Mouse (Mus musculus) right cerebral cortex, postnatal 25 days (tissue): ENCODE measurements around the gene Zfp874b.
A peak's percentile ranks its signal among the peaks of the same experiment; 100 is the strongest.
"Not testable (repeated sequence)": the region's sequence is repeated elsewhere in the genome, so short reads cannot be mapped to it uniquely, and the experiment has no call there.

Experiments used
- DNase-seq: peaks from one replicate; pipeline ENCODE4 v3.0.0; 2022

Gene Zfp874b

DNA sequence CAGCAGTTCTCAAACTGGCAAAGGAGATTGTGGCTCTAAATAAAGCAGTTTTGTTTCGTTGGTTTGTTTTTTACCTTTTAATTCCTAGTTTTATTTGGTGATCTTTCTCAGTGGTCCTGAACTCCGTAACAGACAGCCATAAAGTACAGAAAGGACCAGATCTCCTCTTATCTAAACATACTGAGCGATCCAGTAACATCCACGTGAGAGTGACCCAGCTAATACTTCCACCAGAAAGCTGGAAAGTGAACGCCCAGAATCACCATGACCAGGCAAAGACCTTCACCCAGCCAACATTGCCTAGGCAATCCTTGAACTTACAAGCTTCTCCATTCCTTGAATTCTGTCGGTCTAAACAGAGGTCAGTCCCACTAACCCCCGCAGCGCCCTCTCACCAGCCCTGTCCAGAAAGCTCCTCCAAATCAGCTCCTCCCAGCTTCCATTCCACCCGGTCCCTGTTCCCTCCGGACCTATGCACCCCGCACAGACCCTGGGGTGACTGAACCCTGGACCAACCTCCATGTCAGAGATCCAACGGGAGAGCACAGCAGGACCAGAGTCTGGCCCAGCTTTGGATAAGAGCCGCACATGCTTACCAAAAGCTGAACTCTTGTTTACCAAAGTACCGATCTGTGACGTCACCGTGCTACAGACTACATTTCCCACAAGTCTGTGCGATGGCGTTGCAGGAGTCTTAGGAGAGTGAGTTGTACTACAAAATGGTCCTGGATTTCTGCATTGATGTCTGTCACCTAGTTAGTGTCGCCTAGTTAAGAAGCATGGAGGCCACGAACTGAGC lies at the start of gene Zfp874b:
TSS of gene Zfp874b (minus strand) at position 634 of the 799 bp plus-strand sequence.
- peak; percentile 86 for DNase-seq

DNA sequence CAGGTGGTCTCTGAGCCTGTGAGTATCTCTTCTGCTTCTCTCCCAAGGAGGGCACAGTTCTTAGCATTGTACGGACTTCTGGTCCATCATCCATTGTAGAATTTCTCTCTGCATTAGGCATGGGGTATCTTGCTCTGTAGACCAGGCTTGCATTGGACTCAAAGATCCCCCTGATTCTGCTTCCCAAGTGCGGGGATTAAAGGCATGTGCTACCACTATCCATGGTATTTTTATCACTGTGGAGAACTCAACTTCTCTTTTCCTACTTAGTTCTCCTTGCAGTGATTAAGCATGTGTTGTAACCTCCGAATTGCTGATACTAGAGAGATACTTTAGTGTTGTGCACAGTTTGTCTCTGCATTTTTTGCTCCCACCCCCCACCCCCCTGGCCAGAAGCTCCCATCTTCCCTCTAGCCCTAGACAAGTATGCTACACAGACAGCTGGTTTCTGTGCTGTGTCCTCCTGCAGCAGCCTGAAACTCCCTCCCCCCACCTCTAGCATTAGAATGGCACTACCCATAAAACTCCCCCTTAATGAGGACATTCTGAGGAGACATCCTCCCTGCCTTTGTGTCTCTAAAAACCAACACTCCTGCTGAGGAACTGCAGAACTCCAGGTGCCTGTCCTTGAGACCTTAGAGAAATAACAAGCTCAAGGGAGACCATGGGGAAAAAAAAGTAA lies 43.1 kb upstream of the Zfp874b start:
- DNase-seq = no peak

DNA sequence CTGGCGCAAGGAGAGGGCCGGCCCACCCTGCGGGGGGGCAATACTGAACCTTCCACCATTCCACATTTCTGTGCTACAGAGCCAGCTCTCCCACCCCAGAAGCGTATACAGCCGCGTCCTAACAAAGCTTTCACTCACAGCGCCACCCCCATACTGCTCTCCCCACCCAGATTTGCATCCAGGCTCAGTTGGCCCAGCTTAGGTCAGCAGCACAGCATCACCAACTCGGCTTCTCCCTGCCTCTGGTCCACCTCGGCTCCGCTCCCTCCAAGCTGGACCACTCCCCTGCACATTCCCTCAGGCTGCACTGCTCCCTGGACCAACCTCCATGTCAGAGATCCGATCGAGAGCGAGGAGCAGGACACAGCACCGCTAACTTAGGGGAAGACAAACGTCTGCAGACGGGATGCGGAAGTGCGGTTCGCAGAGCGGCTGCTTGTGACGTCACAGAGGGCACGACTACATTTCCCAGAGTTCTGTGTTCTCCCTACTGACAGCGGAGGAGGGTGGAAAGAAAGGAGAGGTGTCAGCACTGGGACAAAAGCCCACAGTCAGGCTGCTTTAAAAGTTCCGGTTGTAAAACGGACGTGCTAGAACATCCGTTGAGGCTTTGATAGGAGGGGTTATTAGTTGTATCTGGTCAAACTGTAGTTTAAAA lies 41.8 kb upstream of the Zfp874b start, which contains the start of the genes Gm26965 and Zfp87:
TSS of gene Gm26965 (minus strand) at position 399 of the 658 bp plus-strand sequence.
TSS of gene Zfp87 (minus strand) at position 425 of the 658 bp plus-strand sequence.
- DNase-seq = peak; percentile 92

DNA sequence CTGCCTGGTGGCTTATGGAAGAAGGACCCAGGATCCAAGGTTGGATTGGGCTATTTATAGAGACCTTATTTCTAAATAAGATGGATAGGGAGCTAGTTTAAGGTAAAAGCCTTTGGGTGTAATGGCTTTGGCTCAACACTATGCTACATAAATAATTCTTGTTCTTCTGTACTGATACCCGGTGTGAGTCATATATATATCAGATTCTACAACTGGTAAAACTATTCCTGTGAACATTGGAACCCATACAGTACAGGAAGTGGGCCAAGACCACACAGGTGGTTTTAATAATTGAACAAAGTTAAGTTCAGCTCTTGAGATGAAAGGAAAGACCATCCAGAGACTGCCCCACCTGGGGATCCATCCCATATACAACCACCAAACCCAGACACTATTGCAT lies 16.9 kb upstream of the Zfp874b start:
- no peak for DNase-seq

DNA sequence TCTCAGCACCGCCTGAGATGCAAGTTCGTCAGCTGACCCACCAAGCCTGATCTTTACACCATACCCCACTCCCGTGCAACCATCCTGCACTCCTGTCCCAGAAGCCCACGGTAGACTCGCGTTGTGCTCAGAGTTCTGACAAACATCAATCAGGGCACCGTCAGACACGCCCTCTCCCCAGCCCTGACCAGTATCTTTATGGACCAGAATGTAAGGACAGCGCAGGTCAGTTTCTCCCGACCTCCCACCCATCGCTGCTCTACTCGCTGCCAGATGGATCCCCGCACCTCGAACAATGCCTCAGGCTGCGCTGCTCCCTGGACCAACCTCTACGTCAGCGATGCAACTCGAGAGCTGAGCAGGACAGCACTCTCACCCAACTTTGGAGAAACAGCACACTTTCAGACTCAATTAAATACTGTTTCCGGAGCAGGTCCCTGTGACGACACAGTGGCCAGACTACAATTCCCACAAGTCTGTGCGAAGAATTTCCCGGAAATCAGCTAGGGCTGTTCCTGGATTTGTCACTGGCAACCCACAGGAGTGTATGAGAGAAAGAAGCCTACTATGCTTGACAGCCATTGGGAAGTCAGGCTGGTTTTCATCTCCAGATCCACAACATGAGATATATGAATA lies 16.1 kb upstream of the Zfp874b start, which contains the start of gene Zfp58:
TSS of gene Zfp58 (minus strand) at position 472 of the 636 bp plus-strand sequence.
- peak; percentile 83 for DNase-seq

DNA sequence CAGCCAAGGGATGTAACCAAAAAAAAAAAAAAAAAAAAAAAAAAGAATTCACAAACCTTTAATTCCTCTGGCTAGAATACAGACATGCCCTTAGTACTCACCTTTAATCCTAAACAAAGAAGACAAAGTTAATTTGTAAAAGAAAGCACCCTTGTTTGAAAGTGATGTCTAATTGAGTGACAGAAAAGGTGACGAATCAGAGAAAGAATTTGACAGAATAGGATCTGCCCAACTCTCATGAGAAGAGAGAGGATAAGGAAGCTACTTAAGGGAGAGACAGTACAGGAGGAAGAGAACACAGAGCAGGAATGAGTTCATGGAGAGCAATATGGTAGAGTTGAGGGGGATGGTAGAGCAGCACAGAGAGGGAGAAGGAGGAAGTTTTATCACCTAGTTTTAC lies 11.6 kb upstream of the Zfp874b start:
- DNase-seq = no peak

DNA sequence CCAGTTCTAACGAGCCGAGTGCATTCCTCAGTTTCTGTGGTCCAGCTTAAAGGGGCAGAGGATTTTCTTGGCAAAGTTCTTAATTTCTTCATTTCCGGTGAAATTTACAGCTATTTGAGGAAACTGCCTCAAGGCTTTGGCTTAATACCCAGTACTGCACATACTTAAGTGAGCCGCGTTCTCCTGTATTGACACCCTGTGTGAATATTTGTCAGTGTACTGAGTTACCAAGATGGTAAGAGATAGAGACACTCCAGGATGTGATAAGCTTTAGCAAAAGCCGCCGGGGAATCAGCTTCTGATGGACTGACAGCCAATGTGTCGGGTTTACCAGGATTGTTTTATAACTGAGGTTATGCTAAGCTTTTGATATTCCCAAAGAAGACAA lies 360 bp upstream of the Zfp874b start:
- DNase-seq = no peak

DNA sequence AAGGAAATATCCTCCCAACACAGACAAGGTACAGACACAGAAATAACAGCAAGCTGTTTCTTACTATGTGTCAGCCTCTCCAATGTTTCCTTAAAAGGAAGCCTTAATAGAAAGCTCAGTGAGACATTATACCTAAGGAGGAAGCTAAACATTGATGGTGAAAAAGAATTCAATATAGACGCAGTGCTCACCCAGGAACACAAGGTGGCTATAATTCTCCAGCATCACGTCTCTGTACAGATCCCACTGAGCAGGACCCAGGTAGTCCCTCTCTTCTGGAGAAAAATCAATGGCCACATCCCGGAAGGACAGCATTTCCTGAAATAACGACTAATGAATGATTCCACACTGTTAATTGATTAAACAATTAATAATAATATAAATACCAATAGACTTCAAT lies 2.5 kb downstream of the Zfp874b start:
- DNase-seq = no peak

DNA sequence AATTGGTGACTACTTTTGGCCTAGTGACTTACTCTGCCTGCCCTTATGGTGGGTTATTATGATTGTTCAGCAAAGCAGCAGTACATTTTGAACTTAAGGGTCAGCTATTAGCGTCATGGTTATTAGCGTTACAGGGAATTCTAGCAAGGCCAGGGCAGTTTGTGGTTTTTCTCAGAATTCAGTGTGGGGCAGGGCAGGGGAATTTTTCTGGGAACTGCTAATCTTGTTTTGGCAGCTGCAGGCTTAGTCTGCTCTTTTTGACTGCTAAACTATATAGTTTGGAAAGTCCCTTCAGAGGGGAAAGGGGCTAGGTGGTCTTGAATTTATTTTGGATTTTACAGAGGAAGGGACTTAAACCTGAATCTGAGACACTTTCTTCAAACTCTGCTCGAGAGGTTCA lies 14.8 kb downstream of the Zfp874b start:
- no peak for DNase-seq

DNA sequence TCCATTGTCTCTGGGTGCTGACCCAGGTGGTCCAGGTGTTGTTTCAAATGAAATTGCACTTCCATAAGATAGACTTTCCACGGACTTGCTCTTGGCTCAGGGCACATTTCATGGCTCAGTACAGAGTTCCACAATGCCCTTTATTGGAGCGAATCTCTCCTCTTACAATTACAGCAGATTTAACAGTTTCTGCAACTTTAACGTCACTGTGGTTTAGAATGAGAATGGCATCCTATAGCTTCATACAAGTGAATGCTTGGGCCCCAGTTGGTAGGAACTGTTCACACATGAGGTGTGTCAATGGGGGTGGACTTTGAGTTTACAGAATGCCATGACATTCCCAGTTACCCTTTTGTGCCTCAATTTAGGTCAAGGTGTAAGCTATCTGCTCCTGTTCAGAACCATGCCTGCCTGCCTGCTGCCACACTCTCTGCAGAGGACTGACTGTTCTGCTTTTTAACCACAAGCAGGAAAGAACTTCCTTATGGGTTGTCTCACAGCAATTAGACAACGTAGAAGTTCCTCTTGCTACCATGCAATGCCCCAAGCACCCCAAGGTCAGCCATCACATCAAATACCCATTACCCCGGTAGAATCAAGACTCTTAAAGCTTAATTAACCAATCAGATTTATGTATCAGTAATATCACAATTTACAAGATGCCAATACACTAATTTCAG lies 20.4 kb downstream of the Zfp874b start:
- DNase-seq = not testable (repeated sequence)

DNA sequence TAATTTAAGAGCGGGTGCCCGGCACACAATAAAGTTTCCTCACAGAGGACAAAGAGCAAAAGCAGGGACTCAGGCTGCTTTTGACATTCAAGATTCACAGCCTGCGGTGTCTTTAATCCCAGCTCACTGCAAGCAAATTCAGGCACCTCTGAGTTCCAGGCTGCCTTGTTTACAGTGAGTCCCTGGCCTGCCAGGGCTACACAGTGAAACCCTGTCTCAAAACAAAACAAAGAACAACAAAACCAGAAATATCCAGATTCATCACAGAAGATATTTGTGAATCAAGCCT lies 32.1 kb downstream of the Zfp874b start:
- DNase-seq = no peak

DNA sequence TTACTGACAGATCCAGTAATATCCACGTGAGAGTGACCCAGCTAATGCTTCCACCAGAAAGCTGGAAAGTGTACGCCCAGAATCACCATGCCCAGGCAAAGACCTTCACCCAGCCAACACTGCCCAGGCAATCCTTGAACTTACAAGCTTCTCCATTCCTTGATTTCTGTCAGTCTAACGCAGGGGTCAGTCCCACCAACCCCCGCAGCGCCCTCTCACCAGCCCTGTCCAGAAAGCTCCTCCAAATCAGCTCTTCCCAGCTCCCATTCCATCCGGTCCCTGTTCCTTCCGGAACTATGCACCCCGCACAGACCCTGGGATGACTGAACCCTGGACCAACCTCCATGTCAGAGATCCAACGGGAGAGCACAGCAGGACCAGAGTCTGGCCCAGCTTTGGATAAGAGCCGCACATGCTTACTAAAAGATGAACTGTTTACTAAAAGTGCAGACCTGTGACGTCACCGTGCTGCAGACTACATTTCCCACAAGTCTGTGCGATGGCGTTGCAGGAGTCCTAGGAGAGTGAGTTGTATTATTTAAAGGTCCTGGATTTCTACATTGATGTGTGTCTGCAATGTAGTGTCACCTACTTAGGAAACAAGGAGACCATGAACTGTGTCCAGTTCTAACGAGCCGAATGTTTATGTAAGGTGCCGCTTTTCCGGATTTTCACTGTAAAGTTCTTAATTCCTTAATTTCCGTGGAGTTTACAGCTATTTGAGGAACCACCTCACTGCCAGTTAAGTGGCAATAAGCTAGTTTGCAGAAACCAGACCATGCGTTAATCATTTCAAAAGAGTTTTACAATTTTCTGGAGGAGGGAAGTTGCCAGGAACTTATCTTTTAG lies 32.7 kb downstream of the Zfp874b start, which contains the start of gene Zfp874a:
TSS of gene Zfp874a (minus strand) at position 453 of the 849 bp plus-strand sequence.
- DNase-seq = peak; percentile 88

DNA sequence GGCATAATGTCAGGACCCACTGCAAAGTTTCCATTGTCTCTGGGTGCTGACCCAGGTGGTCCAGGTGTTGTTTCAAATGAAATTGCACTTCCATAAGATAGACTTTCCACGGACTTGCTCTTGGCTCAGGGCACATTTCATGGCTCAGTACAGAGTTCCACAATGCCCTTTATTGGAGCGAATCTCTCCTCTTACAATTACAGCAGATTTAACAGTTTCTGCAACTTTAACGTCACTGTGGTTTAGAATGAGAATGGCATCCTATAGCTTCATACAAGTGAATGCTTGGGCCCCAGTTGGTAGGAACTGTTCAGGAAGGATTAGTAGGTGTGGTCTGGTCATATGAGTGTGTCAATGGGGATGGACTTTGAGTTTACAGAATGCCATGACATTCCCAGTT lies 47.0 kb downstream of the Zfp874b start:
- DNase-seq = not testable (repeated sequence)

DNA sequence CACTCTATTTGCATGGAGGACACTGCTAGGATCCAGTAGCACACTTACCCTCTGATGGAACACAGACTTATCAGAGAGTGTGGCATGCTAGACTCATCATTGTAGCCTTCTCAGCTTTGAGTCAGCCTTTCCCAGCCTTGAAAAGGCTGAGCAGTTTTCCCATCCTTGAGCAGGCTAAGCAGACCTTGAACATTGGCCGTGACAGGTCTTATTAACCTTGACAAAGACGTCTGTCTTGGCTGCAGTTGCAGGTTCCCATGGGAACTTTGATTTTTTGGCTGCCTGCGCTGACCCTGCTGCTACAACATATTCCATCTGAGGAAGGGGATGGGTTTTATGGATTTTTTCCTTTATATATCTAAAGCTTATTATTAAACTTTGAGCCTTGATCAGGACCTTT lies 55.9 kb downstream of the Zfp874b start:
- no peak for DNase-seq

DNA sequence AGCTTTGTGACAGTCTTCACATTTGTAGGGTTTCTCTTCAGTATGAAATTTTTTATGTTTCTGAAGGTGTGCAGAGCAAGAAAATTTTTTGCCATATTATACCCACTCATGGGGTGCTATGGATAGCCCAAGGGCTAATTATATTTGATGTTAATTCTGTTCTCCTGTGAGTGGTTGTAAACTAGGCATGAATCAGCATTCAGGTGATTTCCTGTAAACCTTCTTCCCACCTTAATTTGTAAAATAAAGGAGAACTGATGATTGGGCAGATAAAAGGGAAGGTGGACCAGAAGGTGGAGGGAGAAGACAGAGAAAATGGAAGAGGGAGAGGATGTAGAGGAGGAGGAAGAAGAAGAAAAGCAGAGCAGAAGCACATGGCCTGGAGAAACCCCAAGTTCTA lies 58.4 kb downstream of the Zfp874b start:
- DNase-seq = not testable (repeated sequence)

DNA sequence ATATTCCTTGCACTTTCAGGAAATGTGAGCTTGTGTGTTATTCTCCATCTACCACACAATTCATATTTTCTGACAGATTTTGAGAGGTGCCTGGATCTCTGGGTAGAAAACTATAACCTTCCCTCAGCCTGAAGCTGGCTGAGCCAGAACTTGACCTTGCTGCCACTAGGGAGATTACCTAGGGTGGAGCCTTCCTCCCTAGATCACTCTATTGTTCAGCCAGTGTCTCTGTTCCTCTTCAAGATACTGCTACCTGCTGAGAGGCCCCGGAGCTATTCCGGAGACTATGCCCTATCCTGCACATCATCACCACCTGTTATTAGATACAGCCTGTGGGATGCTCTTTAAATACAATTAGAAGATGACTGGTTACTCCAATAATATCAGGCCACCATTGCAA lies 61.5 kb downstream of the Zfp874b start:
- not testable (repeated sequence) for DNase-seq
